Mouse (Mus musculus): Measurements from ENCODE around the gene Syngr4.

DNA sequence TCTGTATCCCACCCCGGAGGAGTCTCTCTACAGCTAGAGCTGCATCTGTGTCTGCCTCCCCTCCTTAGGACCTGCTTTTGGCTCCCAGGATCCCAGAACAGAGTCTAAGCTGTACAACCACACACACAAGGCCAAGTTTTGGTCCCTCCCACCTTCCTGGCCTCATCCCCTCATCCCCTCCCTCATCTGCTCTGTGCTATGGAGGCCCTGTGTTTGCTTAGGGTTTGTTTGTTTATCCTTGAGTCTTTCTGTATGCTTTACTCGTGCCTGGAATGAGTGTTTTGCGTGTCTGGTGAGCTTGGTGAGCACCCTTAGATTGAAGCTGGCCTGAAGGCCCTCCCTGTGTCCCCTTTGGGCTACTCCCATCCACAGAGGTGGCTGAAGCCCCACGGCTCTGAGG lies 37.5 kb downstream of the Syngr4 start:
- TF ChIP-seq CTCF (IDR thresholded peaks at IDR 0.05; ENCODE audit: low read depth) = no peak
- TF ChIP-seq EP300 (optimal IDR thresholded peaks at IDR 0.05) = no peak
